Mouse (Mus musculus): ENCODE data around the gene Gm3880. TPM values are rescaled to one million over a fixed set of nuclear protein-coding genes. Genes with fewer than 3 reads are reported as not detected.
A peak's percentile ranks its signal among the peaks of the same experiment; 100 is the strongest.
"Not testable (repeated sequence)": the region's sequence is repeated elsewhere in the genome, so short reads cannot be mapped to it uniquely, and the experiment has no call there.

Gene Gm3880
- polyA plus RNA-seq (2012; ENCODE audit: insufficient read depth, low replicate concordance) = not detected in 2 replicates

DNA sequence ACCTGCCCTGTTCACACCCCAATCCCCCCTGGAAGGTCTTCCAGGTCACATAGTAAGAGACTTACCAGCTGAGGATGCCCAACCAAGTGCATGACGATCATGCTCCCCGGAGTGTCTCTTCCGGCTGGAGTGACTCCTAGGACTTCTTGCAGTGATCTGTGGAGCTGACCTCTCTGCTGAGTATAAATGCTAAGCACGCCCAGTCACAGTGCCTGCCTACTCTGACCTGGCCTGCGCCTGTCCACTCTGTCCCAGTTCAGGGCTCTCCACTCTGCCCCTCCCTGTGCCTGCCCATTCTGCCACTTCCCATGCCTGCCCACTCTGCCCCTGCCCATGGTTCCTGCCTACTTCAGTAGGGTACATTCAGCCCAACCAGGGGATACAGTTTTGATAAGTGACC, at the start of gene Gm3880:
Gene Gm3880, minus strand, starts transcription at position 101 of the 400 bp plus-strand sequence.
- not testable (repeated sequence) for H3K36me3 ChIP-seq (replicated peaks; ENCODE audit: low read length); H3K27me3 ChIP-seq (replicated peaks); H3K4me3 ChIP-seq (replicated peaks); H3K4me1 ChIP-seq; H3K9me3 ChIP-seq

- not testable (repeated sequence) for H3K4me3 ChIP-seq (replicated peaks); H3K9me3 ChIP-seq; H3K36me3 ChIP-seq (replicated peaks; ENCODE audit: low read length); H3K27me3 ChIP-seq (replicated peaks); H3K4me1 ChIP-seq
Measured at GRCm38 (mm10) chrX:102724226-102724625, 37.5 kb upstream of the Gm3880 start.

DNA sequence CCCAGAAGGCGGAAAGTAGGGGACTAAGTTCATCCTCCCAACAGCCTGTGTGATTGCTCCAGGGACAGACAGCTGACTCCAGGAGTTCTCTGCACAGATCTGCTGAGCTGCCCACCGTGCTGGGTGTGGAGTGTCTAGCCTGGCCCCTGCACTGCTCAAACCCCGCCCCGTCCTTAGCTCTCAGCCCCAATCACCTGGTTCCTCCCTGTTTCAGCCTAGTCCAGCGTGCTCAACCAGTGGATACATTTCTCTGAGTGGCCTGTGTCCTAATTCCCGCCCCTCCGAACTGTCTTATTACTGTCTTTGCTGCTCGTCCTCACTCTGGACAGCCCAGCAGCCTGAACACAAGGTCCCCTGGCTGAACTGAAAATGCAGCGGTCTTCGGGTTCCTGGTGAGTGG, 20.8 kb upstream of the Gm3880 start, which contains the start of the genes Gm9112 and Dmrtc1b:
Gene Gm9112, minus strand, starts transcription at position 101 of the 400 bp plus-strand sequence.
Gene Dmrtc1b, plus strand, starts transcription at position 331 of the 400 bp plus-strand sequence.
- H3K9me3 ChIP-seq; H3K4me3 ChIP-seq (replicated peaks); H3K4me1 ChIP-seq; H3K36me3 ChIP-seq (replicated peaks; ENCODE audit: low read length); H3K27me3 ChIP-seq (replicated peaks): not testable (repeated sequence)

- not testable (repeated sequence) for H3K4me1 ChIP-seq; H3K27me3 ChIP-seq (replicated peaks); H3K9me3 ChIP-seq; H3K4me3 ChIP-seq (replicated peaks); H3K36me3 ChIP-seq (replicated peaks; ENCODE audit: low read length)
Measured at GRCm38 (mm10) chrX:102700636-102701035, 13.9 kb upstream of the Gm3880 start.

DNA sequence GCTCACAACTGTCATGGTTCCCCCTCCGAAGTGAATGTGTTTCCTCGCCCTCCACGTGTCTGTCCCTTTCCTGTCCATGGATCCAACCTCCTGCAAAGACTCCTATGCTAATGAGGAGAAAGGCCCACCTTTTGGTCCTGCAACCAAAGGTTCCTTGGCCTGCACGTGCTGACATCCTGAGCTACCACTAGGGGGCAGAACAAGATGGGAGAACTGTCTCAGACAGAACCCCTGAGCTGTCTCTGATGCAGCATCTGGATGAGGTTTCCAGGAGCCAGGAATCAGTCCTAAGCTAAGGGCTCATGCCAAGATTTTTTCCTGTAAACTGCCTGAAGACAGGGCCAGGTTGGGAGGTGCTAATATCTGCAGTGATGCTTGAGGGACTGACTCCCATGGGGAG, 2.5 kb upstream of the Gm3880 start:
- not testable (repeated sequence) for H3K9me3 ChIP-seq; H3K27me3 ChIP-seq (replicated peaks); H3K36me3 ChIP-seq (replicated peaks; ENCODE audit: low read length); H3K4me3 ChIP-seq (replicated peaks); H3K4me1 ChIP-seq

GRCm38 (mm10) chrX:102684706-102685105, 2.1 kb downstream of the Gm3880 start:
- H3K36me3 ChIP-seq (replicated peaks; ENCODE audit: low read length); H3K4me1 ChIP-seq; H3K27me3 ChIP-seq (replicated peaks); H3K4me3 ChIP-seq (replicated peaks); H3K9me3 ChIP-seq: not testable (repeated sequence)

DNA sequence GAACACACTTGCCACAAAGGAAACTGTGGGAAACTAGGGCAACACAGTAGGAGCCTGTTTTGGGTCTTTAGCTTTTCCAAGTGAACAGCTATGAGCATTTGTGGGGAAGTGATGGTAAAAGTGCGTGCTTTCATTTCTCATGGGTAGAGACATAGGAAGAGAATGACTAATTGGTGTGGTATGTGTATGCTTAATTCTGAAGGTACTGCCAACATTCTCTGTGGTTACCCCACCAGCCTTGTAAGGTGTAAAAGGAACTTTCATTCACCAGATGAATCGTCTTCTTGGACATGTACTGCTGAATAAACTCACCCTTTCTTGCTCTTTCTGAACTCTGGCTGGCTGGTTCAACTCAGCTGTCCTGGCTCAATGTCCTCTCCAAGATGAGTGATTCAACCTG, 20.1 kb downstream of the Gm3880 start:
- Histone ChIP-seq H3K9me3 (no peaks in the 10 kb centered on the region), H3K4me1 (no peaks in the 10 kb centered on the region), H3K27me3 (replicated peaks) (peaks cover 6% of the 10 kb centered on the region), H3K4me3 (replicated peaks) (no peak overlapping the region), H3K36me3 (replicated peaks; ENCODE audit: low read length) (no peaks in the 10 kb centered on the region)
- no peak for TF ChIP-seq FLI1 (IDR thresholded peaks at IDR 0.05; ENCODE audit: low read length)
- TF ChIP-seq GATA1 (IDR thresholded peaks at IDR 0.05; ENCODE audit: borderline replicate concordance, low read length) = no peak

GRCm38 (mm10) chrX:102660712-102661111, 26.1 kb downstream of the Gm3880 start:
- no peaks in the 10 kb centered on the region for H3K4me1 ChIP-seq
- TF ChIP-seq GATA1 (IDR thresholded peaks at IDR 0.05; ENCODE audit: borderline replicate concordance, low read length) (no peak), FLI1 (IDR thresholded peaks at IDR 0.05; ENCODE audit: low read length) (no peak)
- peaks cover 7% of the 10 kb centered on the region for H3K27me3 ChIP-seq (replicated peaks)
- no peaks in the 10 kb centered on the region for H3K36me3 ChIP-seq (replicated peaks; ENCODE audit: low read length)
- H3K9me3 ChIP-seq = no peaks in the 10 kb centered on the region
- no peak overlapping the region for H3K4me3 ChIP-seq (replicated peaks)

DNA sequence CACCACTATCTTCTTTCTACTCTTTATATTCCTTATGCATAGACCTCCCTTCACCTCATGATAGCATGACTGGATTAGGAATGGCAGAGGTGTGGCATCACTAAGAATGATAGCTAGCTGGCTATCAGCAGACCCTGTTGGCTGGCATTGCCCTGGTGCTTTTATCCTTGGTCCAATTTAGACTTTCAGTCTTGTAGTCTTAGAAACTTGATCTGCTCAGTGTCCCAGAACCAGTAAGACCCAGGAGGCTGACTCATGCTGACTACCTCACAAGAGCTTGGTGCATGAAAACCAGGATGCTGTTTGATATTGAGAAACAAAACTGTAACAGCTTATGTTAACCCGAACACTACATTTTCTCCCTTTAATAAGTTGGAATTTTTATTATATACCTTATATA, 41.1 kb downstream of the Gm3880 start:
- Histone ChIP-seq H3K9me3 (no peaks in the 10 kb centered on the region), H3K36me3 (replicated peaks; ENCODE audit: low read length) (no peaks in the 10 kb centered on the region), H3K27me3 (replicated peaks) (peaks cover 24% of the 10 kb centered on the region), H3K4me1 (peaks cover 10% of the 10 kb centered on the region), H3K4me3 (replicated peaks) (no peak overlapping the region)
- TF ChIP-seq FLI1 (IDR thresholded peaks at IDR 0.05; ENCODE audit: low read length) (no peak), GATA1 (IDR thresholded peaks at IDR 0.05; ENCODE audit: borderline replicate concordance, low read length) (no peak)

DNA sequence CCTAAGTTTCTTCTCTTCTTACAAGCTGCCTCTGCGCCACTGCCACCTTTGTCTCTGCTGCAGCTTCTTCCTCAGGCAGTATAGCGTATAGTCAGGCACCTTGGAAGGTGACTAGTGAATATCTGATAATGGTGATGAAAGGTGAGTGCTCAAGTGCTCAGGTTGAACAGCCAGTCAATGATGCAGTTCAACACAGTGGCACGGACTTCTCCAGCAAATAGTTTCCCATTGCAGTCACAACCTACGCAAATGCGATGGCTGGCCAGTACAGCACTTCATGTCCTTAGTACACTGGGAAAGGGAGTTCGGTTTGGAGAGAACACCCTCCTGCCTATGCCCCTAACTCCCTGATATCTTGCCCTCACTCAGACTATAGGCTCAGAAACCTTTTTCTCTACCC, 41.6 kb downstream of the Gm3880 start:
- no peak for TF ChIP-seq FLI1 (IDR thresholded peaks at IDR 0.05; ENCODE audit: low read length)
- no peak for TF ChIP-seq GATA1 (IDR thresholded peaks at IDR 0.05; ENCODE audit: borderline replicate concordance, low read length)
- Histone ChIP-seq H3K9me3 (no peaks in the 10 kb centered on the region), H3K4me3 (replicated peaks) (peak overlapping the region; percentile 91), H3K36me3 (replicated peaks; ENCODE audit: low read length) (no peaks in the 10 kb centered on the region), H3K4me1 (peaks cover 10% of the 10 kb centered on the region), H3K27me3 (replicated peaks) (peaks cover 24% of the 10 kb centered on the region)

- H3K4me1 ChIP-seq = peaks cover 10% of the 10 kb centered on the region
- no peaks in the 10 kb centered on the region for H3K9me3 ChIP-seq
- no peak for TF ChIP-seq FLI1 (IDR thresholded peaks at IDR 0.05; ENCODE audit: low read length)
- no peak for TF ChIP-seq GATA1 (IDR thresholded peaks at IDR 0.05; ENCODE audit: borderline replicate concordance, low read length)
- no peaks in the 10 kb centered on the region for H3K36me3 ChIP-seq (replicated peaks; ENCODE audit: low read length)
- peaks cover 24% of the 10 kb centered on the region for H3K27me3 ChIP-seq (replicated peaks)
- peak overlapping the region; percentile 91 for H3K4me3 ChIP-seq (replicated peaks)
Measured at GRCm38 (mm10) chrX:102644573-102644951, 42.2 kb downstream of the Gm3880 start.

Measured in megakaryocyte, embryonic 14.5 days (primary cell).